Mouse (Mus musculus): Measurements from ENCODE around the gene Ahdc1.

The Ahdc1 gene

GRCm38 (mm10) chr4:132981621-132982020, 29.4 kb upstream of the Ahdc1 start:
- H3K36me3 ChIP-seq (ENCODE audit: insufficient read depth, low read length): no peaks in the 10 kb centered on the region
- TF ChIP-seq POU5F1 (IDR thresholded peaks at IDR 0.05; ENCODE audit: borderline replicate concordance, low read length) (no peak), CTCF (conservative IDR thresholded peaks at IDR 0.05; ENCODE audit: low read length) (no peak), NANOG (IDR thresholded peaks at IDR 0.05; ENCODE audit: borderline replicate concordance, low read length) (no peak)

GRCm38 (mm10) chr4:132982999-132983398, 28.1 kb upstream of the Ahdc1 start:
- Histone ChIP-seq H3K36me3 (ENCODE audit: insufficient read depth, low read length) (no peaks in the 10 kb centered on the region), H3K4me1 (replicated peaks; ENCODE audit: low read depth, low read length) (peaks cover 94% of the 10 kb centered on the region), H3K4me3 (replicated peaks; ENCODE audit: low read length) (peak overlapping the region; percentile 41; the same call in 1 of the 2 replicates), H3K27me3 (ENCODE audit: insufficient read depth, low read length) (peaks cover 3% of the 10 kb centered on the region; the same call in 1 of the 2 replicates), H3K9me3 (ENCODE audit: low read length) (no peaks in the 10 kb centered on the region)
- no peak for TF ChIP-seq NANOG (IDR thresholded peaks at IDR 0.05; ENCODE audit: borderline replicate concordance, low read length)
- no peak for TF ChIP-seq CTCF (conservative IDR thresholded peaks at IDR 0.05; ENCODE audit: low read length)
- no peak for TF ChIP-seq POU5F1 (IDR thresholded peaks at IDR 0.05; ENCODE audit: borderline replicate concordance, low read length)

More at GRCm38 (mm10) chr4:132981621-132982020, 29.4 kb upstream of the Ahdc1 start:
- H3K4me1 ChIP-seq (replicated peaks; ENCODE audit: low read depth, low read length): peaks cover 95% of the 10 kb centered on the region
- peaks cover under 1% of the 10 kb centered on the region; the same call in 1 of the 2 replicates for H3K27me3 ChIP-seq (ENCODE audit: insufficient read depth, low read length)
- no peak overlapping the region for H3K4me3 ChIP-seq (replicated peaks; ENCODE audit: low read length)
- H3K9me3 ChIP-seq (ENCODE audit: low read length): no peaks in the 10 kb centered on the region

- Histone ChIP-seq H3K9me3 (ENCODE audit: low read length) (no peaks in the 10 kb centered on the region), H3K4me1 (replicated peaks; ENCODE audit: low read depth, low read length) (peaks cover 95% of the 10 kb centered on the region), H3K27me3 (ENCODE audit: insufficient read depth, low read length) (peaks cover 3% of the 10 kb centered on the region; the same call in 1 of the 2 replicates), H3K4me3 (replicated peaks; ENCODE audit: low read length) (peak overlapping the region; percentile 0; the same call in 1 of the 2 replicates), H3K36me3 (ENCODE audit: insufficient read depth, low read length) (no peaks in the 10 kb centered on the region)
- TF ChIP-seq NANOG (IDR thresholded peaks at IDR 0.05; ENCODE audit: borderline replicate concordance, low read length): peak; percentile 40
- no peak for TF ChIP-seq POU5F1 (IDR thresholded peaks at IDR 0.05; ENCODE audit: borderline replicate concordance, low read length)
These were observed 27.2 kb upstream of the Ahdc1 start for GRCm38 (mm10) chr4:132983664-132984512.

GRCm38 (mm10) chr4:132988581-132989355, 22.3 kb upstream of the Ahdc1 start:
- H3K4me1 ChIP-seq (replicated peaks; ENCODE audit: low read depth, low read length): peaks cover 96% of the 10 kb centered on the region
- H3K9me3 ChIP-seq (ENCODE audit: low read length): no peaks in the 10 kb centered on the region
- no peaks in the 10 kb centered on the region for H3K36me3 ChIP-seq (ENCODE audit: insufficient read depth, low read length)
- TF ChIP-seq POU5F1 (IDR thresholded peaks at IDR 0.05; ENCODE audit: borderline replicate concordance, low read length): no peak
- no peak for TF ChIP-seq CTCF (conservative IDR thresholded peaks at IDR 0.05; ENCODE audit: low read length)
- TF ChIP-seq NANOG (IDR thresholded peaks at IDR 0.05; ENCODE audit: borderline replicate concordance, low read length): no peak
- H3K4me3 ChIP-seq (replicated peaks; ENCODE audit: low read length): 0 out of 2 replicates have a peak overlapping the region, but pooled peaks have one; percentile 7
- H3K27me3 ChIP-seq (ENCODE audit: insufficient read depth, low read length): peaks cover 3% of the 10 kb centered on the region; the same call in 1 of the 2 replicates

GRCm38 (mm10) chr4:132993553-132993952, 17.5 kb upstream of the Ahdc1 start:
- no peaks in the 10 kb centered on the region for H3K9me3 ChIP-seq (ENCODE audit: low read length)
- peak overlapping the region; percentile 27; the same call in 1 of the 2 replicates for H3K4me3 ChIP-seq (replicated peaks; ENCODE audit: low read length)
- H3K27me3 ChIP-seq (ENCODE audit: insufficient read depth, low read length): no peaks in the 10 kb centered on the region
- TF ChIP-seq CTCF (conservative IDR thresholded peaks at IDR 0.05; ENCODE audit: low read length) (no peak), POU5F1 (IDR thresholded peaks at IDR 0.05; ENCODE audit: borderline replicate concordance, low read length) (no peak), NANOG (IDR thresholded peaks at IDR 0.05; ENCODE audit: borderline replicate concordance, low read length) (peak; percentile 71; the same call in 1 of the 2 replicates)
- H3K4me1 ChIP-seq (replicated peaks; ENCODE audit: low read depth, low read length): peaks cover 92% of the 10 kb centered on the region
- H3K36me3 ChIP-seq (ENCODE audit: insufficient read depth, low read length): no peaks in the 10 kb centered on the region

- peaks cover 79% of the 10 kb centered on the region for H3K4me1 ChIP-seq (replicated peaks; ENCODE audit: low read depth, low read length)
- peak overlapping the region; percentile 48 for H3K4me3 ChIP-seq (replicated peaks; ENCODE audit: low read length)
- no peak for TF ChIP-seq POU5F1 (IDR thresholded peaks at IDR 0.05; ENCODE audit: borderline replicate concordance, low read length)
- no peak for TF ChIP-seq CTCF (conservative IDR thresholded peaks at IDR 0.05; ENCODE audit: low read length)
- no peak for TF ChIP-seq NANOG (IDR thresholded peaks at IDR 0.05; ENCODE audit: borderline replicate concordance, low read length)
- H3K9me3 ChIP-seq (ENCODE audit: low read length): no peaks in the 10 kb centered on the region
- 0 out of 2 replicates have a peak, but pooled peaks cover 3% of the 10 kb centered on the region for H3K36me3 ChIP-seq (ENCODE audit: insufficient read depth, low read length)
- H3K27me3 ChIP-seq (ENCODE audit: insufficient read depth, low read length): no peaks in the 10 kb centered on the region
These were observed 13.4 kb upstream of the Ahdc1 start for GRCm38 (mm10) chr4:132997469-132998237.

- no peak overlapping the region for H3K4me3 ChIP-seq (replicated peaks; ENCODE audit: low read length)
- H3K27me3 ChIP-seq (ENCODE audit: insufficient read depth, low read length): no peaks in the 10 kb centered on the region
- no peaks in the 10 kb centered on the region for H3K9me3 ChIP-seq (ENCODE audit: low read length)
- 0 out of 2 replicates have a peak, but pooled peaks cover 3% of the 10 kb centered on the region for H3K36me3 ChIP-seq (ENCODE audit: insufficient read depth, low read length)
- peaks cover 77% of the 10 kb centered on the region for H3K4me1 ChIP-seq (replicated peaks; ENCODE audit: low read depth, low read length)
- TF ChIP-seq NANOG (IDR thresholded peaks at IDR 0.05; ENCODE audit: borderline replicate concordance, low read length) (no peak), POU5F1 (IDR thresholded peaks at IDR 0.05; ENCODE audit: borderline replicate concordance, low read length) (no peak), CTCF (conservative IDR thresholded peaks at IDR 0.05; ENCODE audit: low read length) (no peak)
These were observed 8.2 kb upstream of the Ahdc1 start for GRCm38 (mm10) chr4:133002896-133003295.

Measured in E14TG2a.4 (cell line).